Mouse (Mus musculus) spleen, adult 2 months (tissue): ENCODE results near the gene Bend5. TPM values are rescaled to one million over a fixed set of nuclear protein-coding genes. Genes with fewer than 3 reads are reported as not detected.
A peak's percentile ranks its signal among the peaks of the same experiment; 100 is the strongest.

Experiments
- DNase-seq, 2 experiments: peaks; one replicate each; pipeline versions ENCODE4 v3.0.0 to v3.0.0-alpha.2; 2012 to 2021; ENCODE audit warnings: low spot score in 2 of 2, low read depth in 1 of 2
- H3K27ac ChIP-seq: fragments of 200-500 bp; 2 replicates; pipeline ENCODE4 v1.5.1; 2012; ENCODE audit warnings: low read length, inconsistent platforms; ENCODE audit not compliant: insufficient read depth
- H3K27me3 ChIP-seq: fragments of 200-500 bp; 2 replicates; pipeline ENCODE4 v1.6.1; 2012; ENCODE audit warnings: mild to moderate bottlenecking, moderate library complexity, low read length, inconsistent platforms; ENCODE audit not compliant: control insufficient read depth, insufficient read depth
- H3K36me3 ChIP-seq: fragments of 200-500 bp; 2 replicates; pipeline ENCODE4 v1.6.1; 2012; ENCODE audit warnings: mild to moderate bottlenecking, low read length, inconsistent platforms; ENCODE audit not compliant: control insufficient read depth, insufficient read depth
- H3K4me1 ChIP-seq: fragments of 200-500 bp; 2 replicates; pipeline ENCODE4 v1.6.1; 2011; ENCODE audit warnings: inconsistent platforms; ENCODE audit not compliant: control insufficient read depth, insufficient read depth, insufficient read length
- H3K4me3 ChIP-seq: fragments of 200-500 bp; 2 replicates; pipeline ENCODE4 v1.5.1; 2011; ENCODE audit warnings: mild to moderate bottlenecking, inconsistent platforms; ENCODE audit not compliant: insufficient read depth, insufficient read length; ENCODE audit errors: extremely low read depth
- CTCF ChIP-seq: fragments of 200-500 bp; IDR thresholded peaks from 2 replicates; pipeline ENCODE4 v1.5.1; 2011; ENCODE audit warnings: mild to moderate bottlenecking, inconsistent platforms; ENCODE audit not compliant: insufficient read depth, insufficient read length, insufficient replicate concordance; ENCODE audit errors: extremely low read depth
- POLR2A ChIP-seq: fragments of 200-500 bp; IDR thresholded peaks from 2 replicates; pipeline ENCODE4 v1.6.1; 2011; ENCODE audit warnings: low read depth, low read length, inconsistent platforms
- WGBS: fragments of 180-500 bp; shearing (Covaris S2); methylation state at CpG from one replicate; pipeline ENCODE4 v1.1.7; 2018; 5-methylcytosine and 5-hydroxymethylcytosine counted together
- polyA plus RNA-seq: library from polyadenylated mRNA; depleted of rRNA; stranded (reverse); fragments of >200 nt; gene quantifications from 2 replicates; pipeline ENCODE4 v1.2.3, GENCODE M21; 2012

Bend5 gene
- polyA plus RNA-seq, 1 experiment = 25.2 TPM

DNA sequence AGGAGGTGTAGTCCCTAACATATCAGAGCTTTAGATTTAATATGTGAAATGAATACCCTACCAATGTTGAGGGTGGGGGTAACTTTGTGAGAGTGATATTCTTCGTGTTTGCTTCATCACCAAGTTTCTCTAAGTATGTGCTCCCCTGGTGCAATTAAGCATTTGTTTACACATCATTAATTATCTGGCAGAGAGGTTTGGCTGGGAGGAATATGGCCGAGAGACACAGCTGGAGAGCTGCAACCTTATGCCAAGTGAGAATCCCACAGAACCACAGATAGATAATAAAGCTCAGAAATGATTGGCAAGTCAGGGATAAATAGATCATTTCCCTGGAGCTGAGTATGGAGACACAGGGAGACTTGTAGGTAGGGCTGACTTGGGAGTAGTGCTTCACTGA, 14.1 kb upstream of the Bend5 start:
- Histone ChIP-seq H3K4me1 (peaks cover 30% of the 10 kb centered on the region), H3K27ac (no peak overlapping the region), H3K27me3 (no peaks in the 10 kb centered on the region), H3K4me3 (no peak overlapping the region), H3K36me3 (no peaks in the 10 kb centered on the region)
- 81% methylated on average over 2 of the region's 2 CpGs for WGBS
- no peak for DNase-seq
- TF ChIP-seq POLR2A (no peak), CTCF (no peak)

- H3K36me3 ChIP-seq = no peaks in the 10 kb centered on the region
- DNase-seq = no peak
- no peak overlapping the region; the same call in 1 of the 2 replicates for H3K27ac ChIP-seq
- TF ChIP-seq POLR2A (no peak), CTCF (no peak)
- no peak overlapping the region for H3K4me3 ChIP-seq
- peaks cover 22% of the 10 kb centered on the region for H3K4me1 ChIP-seq
- WGBS = 47% methylated on average over 1 of the region's 1 CpGs
- H3K27me3 ChIP-seq = no peaks in the 10 kb centered on the region
These were observed 11.6 kb upstream of the Bend5 start for GRCm38 (mm10) chr4:111403243-111403642.

DNA sequence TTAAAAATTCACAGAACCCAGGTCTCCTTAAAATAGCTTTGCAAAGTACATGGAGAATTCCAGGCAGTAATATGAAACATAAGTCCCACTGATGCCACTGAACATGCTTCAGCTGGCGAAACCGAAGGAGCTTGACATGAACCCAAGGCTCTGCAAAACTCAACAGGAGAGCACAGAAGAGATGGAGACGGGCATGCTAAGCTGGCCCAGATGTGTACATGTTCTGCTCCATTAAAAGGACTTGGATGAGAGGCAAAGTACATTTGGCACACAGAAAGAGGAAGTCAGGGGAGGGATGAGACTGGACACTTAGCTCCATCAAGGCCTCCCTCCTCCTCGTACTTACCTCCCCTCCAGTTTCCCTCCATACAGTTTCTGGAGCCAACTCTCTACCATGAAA, 4.1 kb upstream of the Bend5 start:
- TF ChIP-seq CTCF (no peak), POLR2A (no peak)
- 83% methylated on average over 4 of the region's 4 CpGs for WGBS
- no peak for DNase-seq
- Histone ChIP-seq H3K4me1 (peaks cover 5% of the 10 kb centered on the region; the same call in 1 of the 2 replicates), H3K36me3 (no peaks in the 10 kb centered on the region), H3K4me3 (no peak overlapping the region), H3K27me3 (no peaks in the 10 kb centered on the region), H3K27ac (no peak overlapping the region)

DNA sequence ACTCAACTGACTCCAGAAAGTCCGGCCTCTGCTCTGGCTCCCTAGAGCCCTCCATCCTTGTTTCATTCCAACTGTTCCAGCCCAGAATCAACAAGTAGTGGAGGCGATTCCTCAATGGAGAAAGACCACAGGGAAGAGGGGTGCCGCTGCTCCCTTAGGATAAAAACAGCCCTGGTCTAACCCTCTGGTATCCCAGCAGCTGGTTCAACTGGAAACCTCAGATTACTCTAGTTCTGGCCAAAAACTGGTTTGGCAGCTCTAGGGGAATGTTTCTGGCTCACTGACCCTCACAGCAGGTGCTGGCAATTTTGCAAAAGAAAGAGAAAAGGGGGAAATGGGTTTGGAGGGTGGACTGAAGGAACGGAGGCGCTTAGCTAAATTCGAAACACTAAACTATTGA, 407 bp upstream of the Bend5 start:
- WGBS = 8% methylated on average over 6 of the region's 6 CpGs
- Histone ChIP-seq H3K4me1 (peaks cover 8% of the 10 kb centered on the region), H3K36me3 (peaks cover 9% of the 10 kb centered on the region), H3K4me3 (peak overlapping the region; percentile 79), H3K27ac (peak overlapping the region; percentile 92), H3K27me3 (no peaks in the 10 kb centered on the region)
- TF ChIP-seq POLR2A (no peak), CTCF (no peak)
- DNase-seq = no peak

GRCm38 (mm10) chr4:111416126-111416525, 1.3 kb downstream of the Bend5 start:
- H3K27ac ChIP-seq = peak overlapping the region; percentile 92
- WGBS = 21% methylated on average over 3 of the region's 3 CpGs
- peaks cover 8% of the 10 kb centered on the region for H3K4me1 ChIP-seq
- no peak for TF ChIP-seq CTCF
- TF ChIP-seq POLR2A = no peak
- peak in 1 of 2 experiments; percentile 35 for DNase-seq
- H3K27me3 ChIP-seq = no peaks in the 10 kb centered on the region
- peaks cover 9% of the 10 kb centered on the region for H3K36me3 ChIP-seq
- peak overlapping the region; percentile 79; the same call in 1 of the 2 replicates for H3K4me3 ChIP-seq

- no peak overlapping the region for H3K4me3 ChIP-seq
- H3K36me3 ChIP-seq = peaks cover 9% of the 10 kb centered on the region
- TF ChIP-seq CTCF (no peak), POLR2A (no peak)
- no peaks in the 10 kb centered on the region for H3K27me3 ChIP-seq
- no peak overlapping the region for H3K27ac ChIP-seq
- DNase-seq = no peak
- 88% methylated on average over 3 of the region's 3 CpGs for WGBS
- H3K4me1 ChIP-seq = peaks cover 10% of the 10 kb centered on the region
These were observed 1.7 kb downstream of the Bend5 start for GRCm38 (mm10) chr4:111416551-111416950.

GRCm38 (mm10) chr4:111417716-111418115, 2.9 kb downstream of the Bend5 start:
- Histone ChIP-seq H3K4me1 (peaks cover 18% of the 10 kb centered on the region), H3K27me3 (no peaks in the 10 kb centered on the region), H3K27ac (no peak overlapping the region), H3K36me3 (peaks cover 9% of the 10 kb centered on the region), H3K4me3 (no peak overlapping the region)
- WGBS = 88% methylated on average over 5 of the region's 5 CpGs
- no peak for DNase-seq
- no peak for TF ChIP-seq POLR2A
- no peak for TF ChIP-seq CTCF
